Mouse (Mus musculus) thymus, postnatal 4 days (tissue): ENCODE results near the gene Srd5a1.

Experiments used
- DNase-seq: peaks from one replicate; pipeline ENCODE4 v3.0.0; 2021

Gene Srd5a1

DNA sequence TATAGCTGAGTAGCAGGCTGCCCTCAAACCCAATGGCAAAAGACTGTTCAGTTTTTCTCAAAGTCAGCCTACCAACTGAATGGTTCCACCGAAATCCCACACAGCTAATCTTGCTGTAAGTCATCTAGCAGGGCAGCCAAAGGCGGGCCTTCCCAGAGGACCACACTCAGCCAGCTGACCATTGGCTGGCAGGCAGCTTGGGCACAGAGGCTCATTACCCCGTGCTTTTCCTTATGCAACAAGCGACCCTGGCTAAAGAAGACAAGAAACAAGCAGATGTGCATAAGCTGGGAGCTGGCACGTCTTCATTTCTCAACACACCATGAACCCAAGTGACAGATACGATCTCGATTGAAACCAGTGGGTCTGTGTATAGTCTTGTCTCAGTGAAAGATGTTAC lies 73.9 kb downstream of the Srd5a1 start:
- no peak for DNase-seq

DNA sequence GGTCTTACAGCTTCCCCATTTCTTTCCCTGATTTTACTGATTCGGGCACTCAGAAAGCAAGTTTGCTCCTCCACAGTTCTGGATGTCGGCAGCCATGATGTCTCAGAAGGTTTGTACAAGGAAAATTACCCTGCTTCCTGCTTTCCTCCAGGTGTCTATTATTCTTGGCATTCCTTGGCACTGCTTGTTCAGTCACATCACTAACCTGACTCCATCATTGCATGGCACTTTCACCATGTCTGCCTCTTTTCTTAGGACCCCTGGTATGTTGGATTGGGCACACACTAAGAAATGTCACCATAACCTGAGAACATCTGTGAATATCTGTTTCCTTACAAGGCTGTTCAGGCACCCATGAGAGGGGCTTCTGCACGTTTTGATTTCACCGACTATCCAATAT lies 75.2 kb downstream of the Srd5a1 start:
- no peak for DNase-seq

DNA sequence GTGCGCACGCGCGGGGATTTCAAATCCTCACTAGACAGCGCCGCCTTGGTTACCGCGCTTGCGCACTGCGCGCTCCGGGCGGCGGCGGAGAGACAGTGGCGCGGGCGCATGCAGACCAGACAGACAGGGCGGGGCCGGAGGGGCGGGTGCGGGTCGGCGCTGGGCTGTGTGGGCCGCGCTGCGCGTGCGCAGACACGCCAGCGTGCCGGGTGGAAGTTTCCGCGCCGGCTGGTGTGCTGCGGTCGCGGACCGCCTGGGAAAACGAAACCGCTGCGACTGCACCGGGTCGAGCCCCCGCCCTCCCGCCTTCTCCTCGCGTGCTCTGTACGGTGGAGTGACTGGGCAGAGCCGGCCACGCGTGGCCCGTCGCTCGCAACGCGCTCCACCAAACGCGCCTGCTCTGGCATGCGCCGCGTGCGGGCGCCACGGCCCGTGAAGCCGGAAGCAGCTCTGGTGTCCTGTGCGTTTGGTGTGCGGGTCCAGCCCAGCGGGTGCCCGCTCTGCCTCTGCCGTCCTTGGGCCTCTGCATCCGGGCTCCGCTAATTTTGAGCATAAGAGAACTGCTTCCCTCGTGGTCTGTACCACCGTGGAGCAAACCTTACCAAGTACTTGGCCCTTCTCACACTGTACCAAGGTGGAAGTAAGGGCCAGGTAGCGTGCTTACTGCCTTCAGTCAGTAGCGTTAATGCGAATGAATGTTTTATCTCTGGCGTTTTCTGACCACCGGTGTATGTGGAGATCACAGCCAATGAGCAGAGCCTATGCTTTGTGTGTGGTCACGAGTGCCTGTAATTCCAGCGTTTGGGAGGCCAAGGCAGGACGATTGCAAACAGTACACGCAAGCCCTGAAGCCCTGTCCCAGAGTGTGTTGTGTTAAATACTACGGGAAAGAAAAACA lies 76.3 kb downstream of the Srd5a1 start:
- DNase-seq: peak; percentile 99

DNA sequence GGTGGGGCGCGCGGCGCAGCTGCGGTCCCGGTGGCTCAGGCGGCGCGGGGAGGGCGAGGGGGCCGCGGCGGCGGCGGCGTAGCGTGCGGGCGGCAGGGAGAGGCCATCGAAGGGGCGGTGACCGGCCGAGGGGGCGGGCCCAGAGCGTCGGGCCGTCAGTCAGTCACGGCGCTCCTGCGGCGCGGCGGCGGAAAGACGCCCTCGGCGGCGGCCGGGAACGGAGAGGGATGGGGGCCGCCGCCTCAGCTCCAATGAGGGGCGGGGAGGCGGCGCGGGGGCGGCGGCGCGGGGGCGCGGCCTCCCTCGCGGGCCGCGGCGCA lies 76.9 kb downstream of the Srd5a1 start, which contains the start of gene Tent4a:
TSS of gene Tent4a (minus strand) at position 284 of the 320 bp plus-strand sequence.
- DNase-seq: no peak

DNA sequence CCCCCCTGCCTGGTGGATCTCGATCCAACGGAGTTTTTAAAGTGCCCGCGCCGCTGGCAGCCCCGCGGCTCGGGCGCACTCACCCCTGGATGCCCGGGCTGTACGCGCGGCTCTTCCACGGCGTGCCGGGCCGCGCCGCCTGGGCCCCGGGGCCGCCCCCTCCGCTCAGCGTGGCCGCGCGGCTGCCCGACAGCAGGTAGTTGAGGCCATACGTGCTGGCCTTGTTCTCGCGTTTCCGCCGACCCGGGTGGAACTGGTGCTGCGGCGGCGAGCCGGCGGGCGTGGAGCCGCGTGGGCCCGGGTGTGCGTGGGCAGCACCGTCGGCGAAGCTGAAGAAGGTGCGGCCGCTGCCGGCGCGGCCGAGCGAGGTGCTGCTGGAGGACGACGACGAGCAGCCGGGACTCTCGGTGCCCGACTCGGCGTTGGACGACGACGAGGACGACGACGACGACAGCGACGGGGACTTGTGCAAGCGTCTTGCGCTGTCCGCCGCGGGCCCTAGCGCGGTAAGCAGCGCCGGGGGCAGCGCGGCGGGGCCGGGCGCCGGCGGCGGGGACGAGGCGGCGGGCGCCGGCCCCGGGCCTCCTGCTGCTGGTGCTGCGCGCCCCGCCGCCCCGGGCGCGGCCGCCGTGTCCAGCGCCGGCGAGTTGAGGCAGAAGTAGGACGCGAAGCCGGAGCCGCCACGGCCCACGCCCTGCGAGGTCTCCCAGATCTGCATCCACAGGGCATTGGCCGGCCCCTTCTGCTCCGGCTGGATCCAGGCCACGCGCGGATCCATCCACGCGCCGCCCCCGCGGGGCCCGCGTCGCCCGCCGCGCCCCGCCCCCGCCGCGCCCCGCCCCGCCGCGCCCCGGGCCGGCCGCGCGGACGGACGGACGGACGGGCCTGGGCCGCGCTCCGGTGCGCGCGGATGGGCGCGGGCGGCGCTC lies 77.6 kb downstream of the Srd5a1 start, which contains the start of gene Nsun2:
TSS of gene Nsun2 (plus strand) at position 342 of the 929 bp plus-strand sequence.
- DNase-seq: peak; percentile 66

DNA sequence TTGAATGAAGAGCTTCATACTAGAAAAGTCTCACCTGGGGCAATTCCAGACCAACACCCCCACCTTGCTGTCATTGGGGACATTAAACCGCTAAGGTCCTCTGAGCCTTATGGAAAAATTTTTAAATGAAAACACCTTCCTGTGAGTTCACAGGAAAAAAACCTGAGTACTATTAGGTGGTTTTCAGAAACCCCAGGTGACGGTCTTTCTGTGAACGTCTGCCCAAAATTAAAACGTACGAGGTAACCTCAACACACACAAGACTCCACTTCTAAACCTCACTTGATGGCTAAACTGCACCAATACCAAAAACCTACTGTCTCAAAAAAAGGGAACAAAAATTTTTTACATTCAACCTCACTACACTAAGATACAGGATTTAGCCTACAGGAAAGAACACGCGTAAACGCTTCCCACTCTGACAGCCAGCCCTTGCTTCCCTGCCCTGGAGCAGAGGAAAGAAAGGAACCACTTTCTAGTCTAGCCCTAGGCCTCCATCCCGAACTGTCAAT lies 78.3 kb downstream of the Srd5a1 start:
- no peak for DNase-seq

DNA sequence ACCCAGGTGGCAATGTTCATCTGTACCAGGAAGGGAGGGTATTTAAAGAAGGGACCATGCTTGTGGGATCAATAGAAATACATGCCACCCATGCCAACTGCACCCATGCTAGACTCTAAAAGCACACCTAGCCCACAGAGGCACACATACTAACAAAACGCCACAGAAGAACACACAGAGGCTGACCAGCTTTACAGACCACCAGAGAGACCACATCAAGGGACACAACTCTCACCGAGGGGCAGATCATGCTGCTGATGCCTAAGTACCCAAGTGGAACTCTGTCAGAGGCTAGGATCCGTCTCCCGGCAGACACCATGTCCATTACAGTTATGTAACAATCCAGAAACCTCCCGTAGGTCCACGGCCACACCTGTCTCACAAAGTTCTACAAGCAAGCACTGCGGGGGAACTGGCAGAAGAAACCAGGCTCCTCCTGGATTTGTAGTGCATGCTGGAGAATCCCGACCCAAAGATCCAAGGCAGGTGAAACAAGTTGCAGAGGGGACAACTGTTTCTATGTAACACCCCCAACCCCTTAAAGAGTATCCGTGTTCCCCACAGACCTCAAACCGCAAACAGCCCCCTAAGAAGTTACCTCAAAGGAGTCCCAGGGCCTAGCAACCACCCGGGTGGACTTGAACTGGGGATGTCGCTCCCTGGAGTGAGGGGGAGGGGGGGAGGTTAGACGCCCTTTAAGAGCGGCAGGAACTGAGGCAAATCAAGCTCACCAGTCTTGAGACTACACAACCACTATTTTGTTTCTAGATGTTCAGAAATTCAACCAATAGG lies 78.9 kb downstream of the Srd5a1 start:
- DNase-seq: peak; percentile 40

DNA sequence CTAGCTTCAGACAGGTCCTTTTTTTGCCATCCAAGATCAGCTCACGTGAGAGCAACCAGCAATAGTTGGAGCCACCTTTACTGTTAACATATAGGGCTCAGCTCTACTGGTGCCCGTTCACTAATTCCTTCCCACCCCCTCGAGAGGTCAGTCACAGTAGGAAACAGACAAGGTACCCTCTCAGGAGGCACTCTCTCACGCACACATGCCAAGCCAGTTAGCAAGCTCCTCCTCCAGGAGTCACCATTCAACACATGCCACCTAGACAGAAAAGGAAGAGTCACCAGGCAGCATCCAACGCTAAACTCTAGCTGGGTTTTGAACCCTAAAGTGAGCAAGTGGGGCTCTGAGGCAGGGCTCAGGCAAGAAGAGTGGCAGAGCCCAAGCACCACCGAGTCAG lies 79.8 kb downstream of the Srd5a1 start:
- no peak for DNase-seq

DNA sequence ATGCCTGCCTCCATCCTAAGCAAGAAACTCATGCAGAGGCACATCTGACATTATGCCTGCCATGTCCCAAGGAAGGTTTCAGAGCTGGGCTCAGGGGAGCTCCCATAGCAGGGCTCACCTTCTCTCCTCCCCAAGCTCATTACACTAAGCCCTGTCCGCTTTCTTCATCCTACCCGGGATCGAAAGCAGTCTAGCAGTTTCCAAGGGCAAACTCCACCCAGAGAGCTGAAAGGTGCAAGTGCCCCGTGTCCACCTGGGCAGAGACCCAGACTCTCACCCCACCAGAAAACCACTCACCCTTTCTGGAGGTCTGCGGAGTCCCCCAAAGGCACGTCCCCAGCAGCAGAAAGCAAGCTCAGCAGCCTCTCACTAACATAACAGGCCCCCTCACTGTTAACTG lies 80.3 kb downstream of the Srd5a1 start:
- no peak for DNase-seq

DNA sequence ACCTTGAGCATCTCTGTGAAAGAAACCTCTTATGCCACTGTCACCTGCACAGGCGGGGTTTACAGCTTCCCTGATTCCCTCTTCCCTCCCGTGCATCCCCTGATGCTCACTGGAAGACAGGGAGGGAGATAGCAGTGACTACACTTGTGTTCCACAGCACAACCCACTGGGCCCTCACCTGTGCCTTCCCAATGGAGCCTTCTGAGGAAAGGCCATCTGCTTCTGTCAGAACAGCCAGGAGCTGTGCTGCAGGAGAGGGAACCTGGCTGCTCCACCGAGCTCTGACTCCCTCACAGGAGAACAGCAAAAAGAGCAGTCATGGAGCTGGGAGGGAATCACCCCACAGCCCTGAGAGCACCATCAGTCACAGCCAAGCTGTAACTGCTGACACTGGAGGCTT lies 81.1 kb downstream of the Srd5a1 start:
- DNase-seq: no peak

DNA sequence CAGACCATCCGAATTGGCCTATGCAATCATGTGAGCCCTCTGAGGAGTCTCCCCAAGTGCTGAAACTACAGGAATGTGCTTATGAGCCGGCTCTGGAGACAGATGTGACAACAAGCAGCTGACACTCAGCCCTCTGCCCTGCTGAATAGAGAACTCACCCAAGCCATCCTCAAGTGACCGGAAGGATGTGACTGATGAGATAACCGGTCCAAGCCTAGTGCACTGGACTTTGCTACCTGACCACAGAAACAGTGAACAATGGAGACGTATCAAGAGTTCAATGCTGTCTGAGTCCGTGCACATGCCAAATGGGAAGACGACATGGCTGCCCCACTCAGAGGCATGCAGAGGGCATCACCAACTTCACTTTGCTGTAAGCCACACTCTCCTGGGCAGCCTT lies 82.7 kb downstream of the Srd5a1 start:
- DNase-seq: no peak

DNA sequence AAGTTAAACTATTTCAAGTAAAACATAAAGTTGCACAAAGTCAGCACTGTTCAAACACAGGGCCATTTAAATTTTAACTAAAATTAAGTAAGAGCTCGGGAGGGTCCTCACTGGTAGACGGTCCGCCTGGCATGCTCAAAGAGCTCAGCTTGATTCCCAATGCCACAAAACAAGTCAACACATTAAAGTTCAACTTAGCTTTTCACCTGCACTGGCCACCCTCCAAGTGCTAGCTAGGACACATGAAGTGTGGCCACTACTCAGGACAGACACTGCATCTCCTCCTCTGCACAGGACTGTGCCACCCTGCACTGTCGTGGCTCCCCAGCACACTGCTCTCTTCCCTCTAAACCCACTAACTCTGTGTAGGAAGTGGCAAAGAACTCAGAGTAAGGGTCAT lies 85.4 kb downstream of the Srd5a1 start:
- DNase-seq: no peak

DNA sequence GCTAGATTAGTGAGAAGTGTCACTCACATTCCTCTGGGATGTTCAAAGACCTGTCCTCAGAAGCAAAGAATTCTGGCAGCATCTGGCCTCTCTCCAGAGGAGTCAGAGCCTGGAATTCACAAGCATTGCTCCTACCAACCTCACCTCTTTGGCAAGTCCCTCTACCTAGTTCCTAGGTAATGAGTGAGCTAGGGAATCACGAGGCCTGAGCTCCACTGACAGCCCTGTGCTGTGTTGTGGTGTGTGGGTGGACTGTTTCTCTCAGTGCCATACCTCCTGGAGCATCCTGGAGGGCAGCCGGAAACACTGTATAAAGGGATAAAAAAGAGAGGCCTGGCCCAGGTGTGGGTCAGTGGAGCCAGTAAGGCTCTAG lies 87.1 kb downstream of the Srd5a1 start:
- no peak for DNase-seq
